Mouse (Mus musculus) liver, adult 2 months (tissue): ENCODE data around the gene Gm20662.

Experiments used
- CTCF ChIP-seq: fragments of 200-500 bp; IDR thresholded peaks from 2 replicates; pipeline ENCODE4 v1.5.1; 2011; ENCODE audit warnings: low read depth, low read length, control low read depth
- POLR2A ChIP-seq: fragments of 200-500 bp; IDR thresholded peaks from 2 replicates; pipeline ENCODE4 v1.6.1; 2011; ENCODE audit warnings: low read length, control low read depth; ENCODE audit not compliant: insufficient read depth; ENCODE audit errors: extremely low read depth

- no peak for TF ChIP-seq CTCF
- TF ChIP-seq POLR2A = no peak
Measured at GRCm38 (mm10) chr9:108027867-108028266, 31.7 kb downstream of the Gm20662 start.
